Mouse (Mus musculus) lung, adult 2 months (tissue): ENCODE results near the gene Ptprr.

Experiments used
- CTCF ChIP-seq: fragments of 200-500 bp; IDR thresholded peaks from 2 replicates; pipeline ENCODE4 v1.5.1; 2011; ENCODE audit warnings: mild to moderate bottlenecking, low read length, control low read depth; ENCODE audit not compliant: insufficient read depth
- POLR2A ChIP-seq: fragments of 200-500 bp; IDR thresholded peaks from 2 replicates; pipeline ENCODE4 v1.6.1; 2011; ENCODE audit warnings: low read depth, mild to moderate bottlenecking, control low read depth, low read length, borderline replicate concordance; ENCODE audit errors: extremely low read depth

- peak; percentile 84 for TF ChIP-seq CTCF
- no peak for TF ChIP-seq POLR2A
Measured at GRCm38 (mm10) chr10:116207987-116208726, 190.1 kb downstream of the Ptprr start.
